Mouse (Mus musculus): ENCODE measurements at regions not wholly inside any gene's neighbourhood (a gene's known extent, or its start where the extent isn't known, plus 50 kb on each side); places are given as distances from the start of the nearest gene placed in this dataset.

GRCm38 (mm10) chr6:147953058-147953679, 93.9 kb upstream of the Far2 start:
- H3K36me3 ChIP-seq, result no peaks in the 10 kb centered on the region
- H3K4me2 ChIP-seq, result no peak overlapping the region
- 55% methylated on average over 5 of the region's 5 CpGs for WGBS
- H3K27ac ChIP-seq, result no peak overlapping the region
- no peaks in the 10 kb centered on the region for H3K9me3 ChIP-seq
- H3K27me3 ChIP-seq, result no peaks in the 10 kb centered on the region
- no peak overlapping the region for H3K4me3 ChIP-seq
- no peaks in the 10 kb centered on the region for H3K4me1 ChIP-seq (replicated peaks)
- H3K9ac ChIP-seq, result no peak overlapping the region
- ATAC-seq (ENCODE audit: low FRiP score), result peak; percentile 60; the same call in 1 of the 2 replicates

GRCm38 (mm10) chr6:147953753-147954152, 93.3 kb upstream of the Far2 start:
- Histone ChIP-seq H3K9ac (no peak overlapping the region), H3K4me3 (no peak overlapping the region), H3K4me2 (no peak overlapping the region), H3K36me3 (no peaks in the 10 kb centered on the region), H3K27ac (no peak overlapping the region), H3K27me3 (no peaks in the 10 kb centered on the region), H3K9me3 (no peaks in the 10 kb centered on the region), H3K4me1 (replicated peaks) (no peaks in the 10 kb centered on the region)
- 94% methylated on average over 7 of the region's 7 CpGs for WGBS
- ATAC-seq (ENCODE audit: low FRiP score), result no peak

GRCm38 (mm10) chr6:147954253-147954652, 92.8 kb upstream of the Far2 start:
- no peak overlapping the region for H3K9ac ChIP-seq
- no peaks in the 10 kb centered on the region for H3K9me3 ChIP-seq
- H3K4me1 ChIP-seq (replicated peaks), result no peaks in the 10 kb centered on the region
- no peak overlapping the region for H3K27ac ChIP-seq
- H3K4me2 ChIP-seq, result no peak overlapping the region
- ATAC-seq (ENCODE audit: low FRiP score), result no peak
- no peaks in the 10 kb centered on the region for H3K36me3 ChIP-seq
- WGBS, result 97% methylated on average over 1 of the region's 1 CpGs
- no peak overlapping the region for H3K4me3 ChIP-seq
- H3K27me3 ChIP-seq, result no peaks in the 10 kb centered on the region

- Histone ChIP-seq H3K9me3 (no peaks in the 10 kb centered on the region), H3K27ac (no peak overlapping the region), H3K9ac (no peak overlapping the region), H3K27me3 (no peaks in the 10 kb centered on the region), H3K4me1 (replicated peaks) (no peaks in the 10 kb centered on the region), H3K4me3 (no peak overlapping the region), H3K4me2 (no peak overlapping the region), H3K36me3 (no peaks in the 10 kb centered on the region)
- 65% methylated on average over 7 of the region's 7 CpGs for WGBS
- ATAC-seq (ENCODE audit: low FRiP score), result 0 out of 2 replicates have a peak, but pooled peaks have one; percentile 43
These were observed 91.9 kb upstream of the Far2 start for GRCm38 (mm10) chr6:147954967-147955830.

GRCm38 (mm10) chr6:147964739-147965138, 82.3 kb upstream of the Far2 start:
- Histone ChIP-seq H3K4me2 (no peak overlapping the region), H3K4me3 (no peak overlapping the region), H3K4me1 (replicated peaks) (no peaks in the 10 kb centered on the region), H3K27ac (no peak overlapping the region), H3K36me3 (no peaks in the 10 kb centered on the region), H3K27me3 (no peaks in the 10 kb centered on the region), H3K9ac (no peak overlapping the region), H3K9me3 (no peaks in the 10 kb centered on the region)
- WGBS, result 90% methylated on average over 4 of the region's 4 CpGs
- ATAC-seq (ENCODE audit: low FRiP score), result no peak

GRCm38 (mm10) chr6:147970162-147970608, 76.9 kb upstream of the Far2 start:
- Histone ChIP-seq H3K27ac (no peak overlapping the region), H3K9ac (no peak overlapping the region), H3K27me3 (no peaks in the 10 kb centered on the region), H3K36me3 (no peaks in the 10 kb centered on the region), H3K4me3 (no peak overlapping the region), H3K4me2 (no peak overlapping the region), H3K4me1 (replicated peaks) (no peaks in the 10 kb centered on the region), H3K9me3 (no peaks in the 10 kb centered on the region)
- WGBS, result 85% methylated on average over 2 of the region's 2 CpGs
- ATAC-seq (ENCODE audit: low FRiP score), result no peak

- Histone ChIP-seq H3K4me3 (no peak overlapping the region), H3K9me3 (no peaks in the 10 kb centered on the region), H3K9ac (no peak overlapping the region), H3K4me1 (replicated peaks) (no peaks in the 10 kb centered on the region), H3K4me2 (no peak overlapping the region), H3K27me3 (no peaks in the 10 kb centered on the region), H3K27ac (no peak overlapping the region), H3K36me3 (no peaks in the 10 kb centered on the region)
- ATAC-seq (ENCODE audit: low FRiP score), result no peak
- 52% methylated on average over 1 of the region's 1 CpGs for WGBS
These were observed 74.5 kb upstream of the Far2 start for GRCm38 (mm10) chr6:147972552-147972951.

- H3K4me3 ChIP-seq, result no peak overlapping the region
- H3K36me3 ChIP-seq, result no peaks in the 10 kb centered on the region
- no peaks in the 10 kb centered on the region for H3K9me3 ChIP-seq
- no peak overlapping the region for H3K4me2 ChIP-seq
- no peaks in the 10 kb centered on the region for H3K27me3 ChIP-seq
- ATAC-seq (ENCODE audit: low FRiP score), result no peak
- H3K4me1 ChIP-seq (replicated peaks), result no peaks in the 10 kb centered on the region
- no peak overlapping the region for H3K9ac ChIP-seq
- WGBS, result 86% methylated on average over 2 of the region's 2 CpGs
- H3K27ac ChIP-seq, result no peak overlapping the region
These were observed 74.0 kb upstream of the Far2 start for GRCm38 (mm10) chr6:147973059-147973458.

- H3K4me1 ChIP-seq (replicated peaks), result no peaks in the 10 kb centered on the region
- no peak overlapping the region for H3K9ac ChIP-seq
- H3K9me3 ChIP-seq, result no peaks in the 10 kb centered on the region
- ATAC-seq (ENCODE audit: low FRiP score), result no peak
- WGBS, result 88% methylated on average over 1 of the region's 1 CpGs
- no peak overlapping the region for H3K27ac ChIP-seq
- no peak overlapping the region for H3K4me3 ChIP-seq
- no peak overlapping the region for H3K4me2 ChIP-seq
- H3K36me3 ChIP-seq, result no peaks in the 10 kb centered on the region
- no peaks in the 10 kb centered on the region for H3K27me3 ChIP-seq
These were observed 71.1 kb upstream of the Far2 start for GRCm38 (mm10) chr6:147975917-147976316.

- no peak for ATAC-seq (ENCODE audit: low FRiP score)
- no peaks in the 10 kb centered on the region for H3K36me3 ChIP-seq
- H3K9ac ChIP-seq, result no peak overlapping the region
- H3K9me3 ChIP-seq, result no peaks in the 10 kb centered on the region
- no peak overlapping the region for H3K27ac ChIP-seq
- H3K4me3 ChIP-seq, result no peak overlapping the region
- no peak overlapping the region for H3K4me2 ChIP-seq
- H3K4me1 ChIP-seq (replicated peaks), result no peaks in the 10 kb centered on the region
- WGBS, result 84% methylated on average over 4 of the region's 4 CpGs
- H3K27me3 ChIP-seq, result no peaks in the 10 kb centered on the region
These were observed 57.7 kb upstream of the Far2 start for GRCm38 (mm10) chr6:147989381-147989780.
